Mouse (Mus musculus) small intestine, adult 2 months (tissue): ENCODE data around the gene Slc25a36.

ENCODE experiments used
- CTCF ChIP-seq: fragments of 200-500 bp; IDR thresholded peaks from 2 replicates; pipeline ENCODE4 v1.5.1; 2012; ENCODE audit warnings: low read depth, mild to moderate bottlenecking, control low read depth, inconsistent platforms, low read length, moderate library complexity, mixed read lengths; ENCODE audit not compliant: insufficient replicate concordance, insufficient read length; ENCODE audit errors: extremely low read depth
- POLR2A ChIP-seq: fragments of 200-500 bp; IDR thresholded peaks from 2 replicates; pipeline ENCODE4 v1.6.1; 2012; ENCODE audit warnings: low read depth, mild to moderate bottlenecking, control low read depth, inconsistent platforms, low read length, moderate library complexity

- TF ChIP-seq POLR2A: no peak
- TF ChIP-seq CTCF: no peak
Observed at GRCm38 (mm10) chr9:97130001-97130400, 19.0 kb upstream of the Slc25a36 start.
